Mouse (Mus musculus): Measurements from ENCODE around the gene Tnni2.
A peak's percentile ranks its signal among the peaks of the same experiment; 100 is the strongest.

The Tnni2 gene

GRCm38 (mm10) chr7:142461446-142461845 lies 19.8 kb downstream of the Tnni2 start:
- DNase-seq = no peak

GRCm38 (mm10) chr7:142462190-142462589 lies 20.6 kb downstream of the Tnni2 start:
- no peak for DNase-seq

GRCm38 (mm10) chr7:142462594-142463078 lies 21.0 kb downstream of the Tnni2 start:
- DNase-seq = no peak

- peak; percentile 37 for DNase-seq
Observed at GRCm38 (mm10) chr7:142470171-142470691, 28.6 kb downstream of the Tnni2 start.

GRCm38 (mm10) chr7:142470808-142471413 lies 29.3 kb downstream of the Tnni2 start:
- peak; percentile 58 for DNase-seq

- DNase-seq = no peak
Observed at GRCm38 (mm10) chr7:142471414-142471861, 29.8 kb downstream of the Tnni2 start.

GRCm38 (mm10) chr7:142471884-142472570 lies 30.4 kb downstream of the Tnni2 start:
- DNase-seq = no peak

GRCm38 (mm10) chr7:142472936-142473335 lies 31.3 kb downstream of the Tnni2 start:
- no peak for DNase-seq

GRCm38 (mm10) chr7:142473476-142473875 lies 31.9 kb downstream of the Tnni2 start:
- DNase-seq = no peak

- DNase-seq = peak; percentile 23
Observed at GRCm38 (mm10) chr7:142474799-142475198, 33.2 kb downstream of the Tnni2 start.

GRCm38 (mm10) chr7:142475641-142476040 lies 34.0 kb downstream of the Tnni2 start:
- no peak for DNase-seq

- DNase-seq = no peak
Observed at GRCm38 (mm10) chr7:142476271-142476670, 34.7 kb downstream of the Tnni2 start.

GRCm38 (mm10) chr7:142476795-142477452 lies 35.3 kb downstream of the Tnni2 start:
- no peak for DNase-seq

- DNase-seq = no peak
Observed at GRCm38 (mm10) chr7:142478001-142478400, 36.4 kb downstream of the Tnni2 start.

- no peak for DNase-seq
Observed at GRCm38 (mm10) chr7:142478574-142478973, 37.0 kb downstream of the Tnni2 start.

GRCm38 (mm10) chr7:142479307-142479706 lies 37.7 kb downstream of the Tnni2 start:
- DNase-seq = no peak

GRCm38 (mm10) chr7:142479886-142480285 lies 38.3 kb downstream of the Tnni2 start:
- no peak for DNase-seq

- DNase-seq = no peak
Observed at GRCm38 (mm10) chr7:142480661-142481060, 39.1 kb downstream of the Tnni2 start.

GRCm38 (mm10) chr7:142481186-142481567 lies 39.6 kb downstream of the Tnni2 start:
- DNase-seq = peak; percentile 66

- DNase-seq = no peak
Observed at GRCm38 (mm10) chr7:142481568-142482255, 40.1 kb downstream of the Tnni2 start.

GRCm38 (mm10) chr7:142482256-142482609 lies 40.6 kb downstream of the Tnni2 start:
- no peak for DNase-seq

- no peak for DNase-seq
Observed at GRCm38 (mm10) chr7:142483136-142483535, 41.5 kb downstream of the Tnni2 start.

GRCm38 (mm10) chr7:142484780-142485179 lies 43.2 kb downstream of the Tnni2 start:
- no peak for DNase-seq
